Mouse (Mus musculus) CH12.LX (cell line): ENCODE data around the gene Terf2. TPM values are rescaled to one million over a fixed set of nuclear protein-coding genes. Genes with fewer than 3 reads are reported as not detected.

Experiments used
- DNase-seq: peaks from one replicate; pipeline ENCODE4 v3.0.0-alpha.2; 2013; ENCODE audit errors: extremely low read depth
- H3K27ac ChIP-seq: 2 replicates; pipeline ENCODE4 v1.5.1; 2012; ENCODE audit warnings: low read depth, mild to moderate bottlenecking, control low read depth, moderate library complexity; ENCODE audit not compliant: insufficient read depth
- H3K27me3 ChIP-seq: replicated peaks from 2 replicates; pipeline ENCODE3; 2012; ENCODE audit warnings: inconsistent platforms
- H3K36me3 ChIP-seq, 2 experiments: replicated peaks in 1 of 2; 2 replicates each; pipeline versions ENCODE3 to v1.6.1; 2012; ENCODE audit warnings: inconsistent platforms in 1 of 2, low read length in 1 of 2, mild to moderate bottlenecking in 1 of 2, mixed read lengths in 1 of 2, moderate library complexity in 1 of 2; ENCODE audit not compliant: control insufficient read depth in 1 of 2, insufficient read depth in 1 of 2
- H3K4me1 ChIP-seq, 2 experiments: 2 replicates each; pipeline ENCODE4 v1.6.1; 2012; ENCODE audit warnings: inconsistent platforms in 1 of 2, moderate library complexity in 1 of 2; ENCODE audit not compliant: insufficient read depth in 2 of 2, control insufficient read depth in 1 of 2
- H3K4me2 ChIP-seq: 2 replicates; pipeline ENCODE4 v1.6.1; 2012; ENCODE audit warnings: low read depth, mild to moderate bottlenecking, control low read depth; ENCODE audit not compliant: poor library complexity, insufficient read depth, severe bottlenecking
- H3K4me3 ChIP-seq, 3 experiments: fragments of 150-350 bp in 1 of 3; sonication (generic) in 1 of 3; replicated peaks in 1 of 3; 2 replicates each; pipeline versions ENCODE3 to v1.5.1; 2011 to 2012; ENCODE audit warnings: low read depth in 2 of 3, low read length in 2 of 3, mild to moderate bottlenecking in 2 of 3, moderate library complexity in 2 of 3, control low read depth in 1 of 3, improper control_type of control experiment in 1 of 3, inconsistent platforms in 1 of 3, mixed read lengths in 1 of 3; ENCODE audit not compliant: poor library complexity in 1 of 3
- H3K79me2 ChIP-seq: replicated peaks from 2 replicates; pipeline ENCODE4 v1.6.1; 2012; ENCODE audit warnings: mild to moderate bottlenecking, moderate library complexity; ENCODE audit not compliant: control insufficient read depth, poor library complexity, insufficient read depth, severe bottlenecking; ENCODE audit errors: extremely low read depth
- H3K9ac ChIP-seq: 2 replicates; pipeline ENCODE4 v1.6.1; 2012; ENCODE audit warnings: low read depth, mild to moderate bottlenecking, control low read depth, moderate library complexity; ENCODE audit not compliant: insufficient read depth
- H3K9me3 ChIP-seq: replicated peaks from 2 replicates; pipeline ENCODE3; 2012; ENCODE audit warnings: low read length, inconsistent platforms, mixed read lengths
- CHD2 ChIP-seq: IDR thresholded peaks from 2 replicates; pipeline ENCODE4 v1.6.1; 2011; ENCODE audit warnings: low read length, improper control_type of control experiment
- E2F4 ChIP-seq: IDR thresholded peaks from 2 replicates; pipeline ENCODE4 v1.6.1; 2011; ENCODE audit warnings: low read depth, low read length, improper control_type of control experiment; ENCODE audit not compliant: insufficient replicate concordance
- ELF1 ChIP-seq: IDR thresholded peaks from 2 replicates; pipeline ENCODE4 v1.6.1; 2014; ENCODE audit warnings: low read depth, mild to moderate bottlenecking, inconsistent platforms, low read length, improper control_type of control experiment
- GABPA ChIP-seq: IDR thresholded peaks from 2 replicates; pipeline ENCODE4 v1.6.1; 2012; ENCODE audit warnings: low read depth, low read length, improper control_type of control experiment, inconsistent platforms; ENCODE audit not compliant: insufficient replicate concordance
- HCFC1 ChIP-seq: IDR thresholded peaks from 2 replicates; pipeline ENCODE4 v1.6.1; 2012; ENCODE audit warnings: low read depth, mild to moderate bottlenecking, inconsistent platforms, low read length, improper control_type of control experiment
- JUN ChIP-seq: IDR thresholded peaks from 2 replicates; pipeline ENCODE4 v1.6.1; 2011; ENCODE audit warnings: low read depth, mild to moderate bottlenecking, low read length, improper control_type of control experiment, moderate library complexity; ENCODE audit not compliant: insufficient read depth
- JUND ChIP-seq: conservative IDR thresholded peaks from 2 replicates; pipeline ENCODE4 v1.6.1; 2011; ENCODE audit warnings: low read depth, low read length, improper control_type of control experiment
- KAT2A ChIP-seq: IDR thresholded peaks from 2 replicates; pipeline ENCODE4 v1.6.1; 2012; ENCODE audit warnings: low read length, improper control_type of control experiment, inconsistent platforms; ENCODE audit not compliant: insufficient replicate concordance
- MAZ ChIP-seq: IDR thresholded peaks from 2 replicates; pipeline ENCODE4 v1.6.1; 2012; ENCODE audit warnings: low read depth, mild to moderate bottlenecking, inconsistent platforms, low read length, improper control_type of control experiment, moderate library complexity
- MYC ChIP-seq: IDR thresholded peaks from 2 replicates; pipeline ENCODE4 v1.6.1; 2011; ENCODE audit warnings: low read depth, mild to moderate bottlenecking, improper control_type of control experiment, low read length
- NRF1 ChIP-seq: IDR thresholded peaks from 2 replicates; pipeline ENCODE4 v1.6.1; 2014; ENCODE audit warnings: low read depth, mild to moderate bottlenecking, inconsistent platforms, low read length, improper control_type of control experiment, moderate library complexity
- POLR2AphosphoS2 ChIP-seq: IDR thresholded peaks from 2 replicates; pipeline ENCODE4 v1.6.1; 2011; ENCODE audit warnings: low read depth, low read length, improper control_type of control experiment
- SIN3A ChIP-seq: IDR thresholded peaks from 2 replicates; pipeline ENCODE4 v1.6.1; 2012; ENCODE audit warnings: low read length, improper control_type of control experiment, inconsistent platforms
- ZNF384 ChIP-seq: IDR thresholded peaks from 2 replicates; pipeline ENCODE4 v1.6.1; 2012; ENCODE audit warnings: low read depth, low read length, improper control_type of control experiment, inconsistent platforms
- dilution Hi-C: fragments of 300-500 bp; cut with MboI; formaldehyde crosslinking; loops from 2 replicates; pipeline ENCODE4 v1.14.3; 2020; ENCODE audit warnings: low sequenced_read_pairs; ENCODE audit not compliant: extremely low pct_unique_long_range_greater_than_20kb, extremely low pct_ligation_motif_present
- in situ Hi-C: fragments of 300-500 bp; cut with MboI; formaldehyde crosslinking; loops from 3 replicates; pipeline ENCODE4 v1.14.3; 2019; ENCODE audit warnings: low sequenced_read_pairs, low pct_ligation_motif_present, low pct_unique_long_range_greater_than_20kb, mixed read lengths
- polyA plus RNA-seq: library from polyadenylated mRNA; unstranded; fragments of >175 nt; gene quantifications from 2 replicates; pipeline ENCODE4 v1.2.1, GENCODE M21; 2012; ENCODE audit warnings: low read depth; ENCODE audit not compliant: insufficient read length
- total RNA-seq, 2 experiments: library from RNA; depleted of rRNA; stranded (reverse); fragments of 300-350 nt in 1 of 2; fragments of >200 nt in 1 of 2; gene quantifications; 2 replicates each; pipeline ENCODE4 v1.2.3; 2012 to 2014

Terf2 gene
- total and polyA plus RNA-seq, 3 experiments = 12.5 to 33.7 (median 18.3) TPM

GRCm38 (mm10) chr8:107040632-107041031, 55.7 kb downstream of the Terf2 start:
- dilution Hi-C loops (no loop called here), in situ Hi-C loops (no loop called here)
- H3K4me2 ChIP-seq = no peak overlapping the region

GRCm38 (mm10) chr8:107036626-107037025, 59.7 kb downstream of the Terf2 start:
- dilution Hi-C loops (no loop called here), in situ Hi-C loops (no loop called here)
- no peak for DNase-seq
- no peak overlapping the region for H3K27ac ChIP-seq
- H3K27me3 ChIP-seq = no peaks in the 10 kb centered on the region
- H3K4me1 ChIP-seq = peaks cover 12 to 28% of the 10 kb centered on the region in 2 experiments
- TF ChIP-seq JUN (no peak), ZNF384 (no peak), KAT2A (no peak), HCFC1 (no peak), MYC (no peak), SIN3A (no peak), MAZ (no peak), POLR2AphosphoS2 (no peak), JUND (no peak), NRF1 (no peak), ELF1 (no peak), E2F4 (no peak), GABPA (no peak)
- peaks cover 16% of the 10 kb centered on the region; the same call in 1 of the 2 replicates for H3K79me2 ChIP-seq
- no peaks in the 10 kb centered on the region for H3K9me3 ChIP-seq
- no peak overlapping the region for H3K4me2 ChIP-seq
- no peak overlapping the region for H3K4me3 ChIP-seq
- peaks cover 29 to 51% of the 10 kb centered on the region in 2 experiments for H3K36me3 ChIP-seq
- no peak overlapping the region for H3K9ac ChIP-seq

More at GRCm38 (mm10) chr8:107040632-107041031, 55.7 kb downstream of the Terf2 start:
- Histone ChIP-seq H3K27ac (no peak overlapping the region), H3K4me1 (peaks cover 0 to 18% of the 10 kb centered on the region in 2 experiments; a peak in 2 of 4 replicates), H3K9ac (no peak overlapping the region), H3K36me3 (peaks cover 69 to 85% of the 10 kb centered on the region in 2 experiments), H3K9me3 (no peaks in the 10 kb centered on the region), H3K27me3 (no peaks in the 10 kb centered on the region), H3K79me2 (no peaks in the 10 kb centered on the region; the same call in 1 of the 2 replicates)
- no peak for DNase-seq
- TF ChIP-seq JUN (no peak), CHD2 (no peak), NRF1 (no peak), HCFC1 (no peak)
- TF ChIP-seq, all 38 proteins: peak for 0
- no peak overlapping the region for H3K4me3 ChIP-seq
